Mouse (Mus musculus): ENCODE data around the gene 4922502D21Rik. TPM values are rescaled to one million over a fixed set of nuclear protein-coding genes. Genes with fewer than 3 reads are reported as not detected.
A peak's percentile ranks its signal among the peaks of the same experiment; 100 is the strongest.

The 4922502D21Rik gene
- total RNA-seq, 2 experiments from 2014 or later: not detected

GRCm38 (mm10) chr6:129315698-129316097, 15.9 kb downstream of the 4922502D21Rik start:
- ATAC-seq (replicated peaks; ENCODE audit: poor library complexity, severe bottlenecking): peak; percentile 86

GRCm38 (mm10) chr6:129314655-129315168, 16.9 kb downstream of the 4922502D21Rik start:
- no peak for ATAC-seq (replicated peaks; ENCODE audit: poor library complexity, severe bottlenecking)

GRCm38 (mm10) chr6:129312499-129312898, 19.1 kb downstream of the 4922502D21Rik start:
- ATAC-seq (replicated peaks; ENCODE audit: poor library complexity, severe bottlenecking): no peak

- ATAC-seq (replicated peaks; ENCODE audit: poor library complexity, severe bottlenecking): no peak
Measured at GRCm38 (mm10) chr6:129304180-129304579, 27.4 kb downstream of the 4922502D21Rik start.

- peak; percentile 51 for ATAC-seq (replicated peaks; ENCODE audit: poor library complexity, severe bottlenecking)
Measured at GRCm38 (mm10) chr6:129288708-129289107, 42.9 kb downstream of the 4922502D21Rik start.

GRCm38 (mm10) chr6:129284384-129285104, 47.1 kb downstream of the 4922502D21Rik start:
- ATAC-seq (replicated peaks; ENCODE audit: poor library complexity, severe bottlenecking): peak; percentile 99

- ATAC-seq (replicated peaks; ENCODE audit: poor library complexity, severe bottlenecking): no peak
Measured at GRCm38 (mm10) chr6:129283271-129283670, 48.3 kb downstream of the 4922502D21Rik start.

GRCm38 (mm10) chr6:129276483-129276882, 55.1 kb downstream of the 4922502D21Rik start:
- peak; percentile 59 for ATAC-seq (replicated peaks; ENCODE audit: poor library complexity, severe bottlenecking)

- peak; percentile 50 for ATAC-seq (replicated peaks; ENCODE audit: poor library complexity, severe bottlenecking)
Measured at GRCm38 (mm10) chr6:129275624-129276203, 55.9 kb downstream of the 4922502D21Rik start.

GRCm38 (mm10) chr6:129275220-129275619, 56.4 kb downstream of the 4922502D21Rik start, which contains the start of gene Cd69:
TSS of gene Cd69 (minus strand) at chr6:129275436.
- peak; percentile 73 for ATAC-seq (replicated peaks; ENCODE audit: poor library complexity, severe bottlenecking)

- no peak for ATAC-seq (replicated peaks; ENCODE audit: poor library complexity, severe bottlenecking)
Measured at GRCm38 (mm10) chr6:129274476-129274875, 57.1 kb downstream of the 4922502D21Rik start.

GRCm38 (mm10) chr6:129273662-129274061, 57.9 kb downstream of the 4922502D21Rik start:
- ATAC-seq (replicated peaks; ENCODE audit: poor library complexity, severe bottlenecking): peak; percentile 52

Other genes starting within 250 kb of the 4922502D21Rik start
- gene Clec2e, start 230.9 kb downstream of the 4922502D21Rik start, total RNA-seq (2014; fragmentation: Nextera tagmentation): not detected in 2 replicates
- gene Clec2e, start 230.9 kb downstream of the 4922502D21Rik start, total RNA-seq (2017): not detected in 2 replicates
- 29.6 and 31.1 TPM in 2 replicates for gene Clec2d, start 151.2 kb downstream of the 4922502D21Rik start, total RNA-seq (2014; fragmentation: Nextera tagmentation)
- 83.5 and 99.8 TPM in 2 replicates for gene Clec2d, start 151.2 kb downstream of the 4922502D21Rik start, total RNA-seq (2017)
- 60.9 and 69.3 TPM in 2 replicates for gene Cd69, start 56.4 kb downstream of the 4922502D21Rik start, total RNA-seq (2014; fragmentation: Nextera tagmentation)
- gene Cd69, start 56.4 kb downstream of the 4922502D21Rik start, total RNA-seq (2017): 163 and 224 TPM in 2 replicates
- gene Clec12a, start 10.9 kb upstream of the 4922502D21Rik start, total RNA-seq (2014; fragmentation: Nextera tagmentation): 318 and 331 TPM in 2 replicates
- 549 and 684 TPM in 2 replicates for gene Clec12a, start 10.9 kb upstream of the 4922502D21Rik start, total RNA-seq (2017)
- not detected in 2 replicates for gene Clec12b, start 54.1 kb upstream of the 4922502D21Rik start, total RNA-seq (2014; fragmentation: Nextera tagmentation)
- gene Clec12b, start 54.1 kb upstream of the 4922502D21Rik start, total RNA-seq (2017): not detected in 2 replicates
- 2.0 TPM in 1 of 2 replicates, not detected in the other for gene Clec1b, start 65.5 kb upstream of the 4922502D21Rik start, total RNA-seq (2014; fragmentation: Nextera tagmentation)
- 0.21 TPM in 1 of 2 replicates, not detected in the other for gene Clec1b, start 65.5 kb upstream of the 4922502D21Rik start, total RNA-seq (2017)
- gene Clec9a, start 77.1 kb upstream of the 4922502D21Rik start, total RNA-seq (2014; fragmentation: Nextera tagmentation): not detected in 2 replicates
- gene Clec9a, start 77.1 kb upstream of the 4922502D21Rik start, total RNA-seq (2017): 0.60 TPM in 1 of 2 replicates, not detected in the other
- gene Clec1a, start 120.2 kb upstream of the 4922502D21Rik start, total RNA-seq (2014; fragmentation: Nextera tagmentation): not detected in 2 replicates
- not detected in 2 replicates for gene Clec1a, start 120.2 kb upstream of the 4922502D21Rik start, total RNA-seq (2017)
- gene Olr1, start 175.4 kb upstream of the 4922502D21Rik start, total RNA-seq (2014; fragmentation: Nextera tagmentation): 15.1 and 18.4 TPM in 2 replicates
- 16.9 and 23.2 TPM in 2 replicates for gene Olr1, start 175.4 kb upstream of the 4922502D21Rik start, total RNA-seq (2017)
- gene Tmem52b, start 180.8 kb upstream of the 4922502D21Rik start, total RNA-seq (2014; fragmentation: Nextera tagmentation): 0.53 TPM in 1 of 2 replicates, not detected in the other
- not detected in 2 replicates for gene Tmem52b, start 180.8 kb upstream of the 4922502D21Rik start, total RNA-seq (2017)
- 37.4 and 45.0 TPM in 2 replicates for gene Gabarapl1, start 201.4 kb upstream of the 4922502D21Rik start, total RNA-seq (2014; fragmentation: Nextera tagmentation)
- 39.8 and 76.6 TPM in 2 replicates for gene Gabarapl1, start 201.4 kb upstream of the 4922502D21Rik start, total RNA-seq (2017)
- gene Klre1, start 246.1 kb upstream of the 4922502D21Rik start, total RNA-seq (2014; fragmentation: Nextera tagmentation): not detected in 2 replicates
- gene Klre1, start 246.1 kb upstream of the 4922502D21Rik start, total RNA-seq (2017): not detected in 2 replicates